Comparison of ENCODE assay signal across 20 mouse cellular contexts in genomic region chr1:105770685-105771084, GRCm38 (mm10). TPM values are rescaled to one million over a fixed set of nuclear protein-coding genes. Genes with fewer than 3 reads are reported as not detected.
DNase-seq lines count a peak whose midpoint lies in the region; ATAC-seq and TF ChIP-seq lines count a peak whose summit lies in the region.
"Had no signal": no experiment of that assay in that cellular context is flagged by ENCODE, and none has a peak within 500 bp of the region (broad histone marks: within the 10 kb centered on the region; RNA-seq: fewer than 3 reads in every experiment).

No protein-coding gene starts in this region.

- no peak overlapping the region for H3K4me2 ChIP-seq in lung, embryonic 16.5 days (ENCODE audit: low read depth, low read length)
- H3K4me2 ChIP-seq: embryonic facial prominence, embryonic 12.5 days; forebrain, embryonic 13.5 days; forebrain, embryonic 15.5 days had no signal

- no peak for DNase-seq in lung, postnatal 14 days
- DNase-seq in NIH3T3 (ENCODE audit: low read depth): peak; percentile 39
- no peak for DNase-seq in thymus, postnatal 14 days
- DNase-seq: adrenal gland, adult 8-10 months; adrenal gland, postnatal 14 days; adrenal gland, postnatal 36 days; cerebellum, adult 11-12 months; cerebellum, adult 2 months; cerebellum, adult 9-10 months; cerebellum, postnatal 10 days; cerebellum, postnatal 25 days; forebrain, postnatal 0 days had no signal

- TF ChIP-seq CTCF in small intestine, adult 2 months (IDR thresholded peaks at IDR 0.05; ENCODE audit: extremely low read depth, insufficient read length, insufficient replicate concordance, low read depth, low read length): no peak

- no peaks in the 10 kb centered on the region for H3K36me3 ChIP-seq in lung, embryonic 16.5 days (ENCODE audit: control insufficient read depth, insufficient read depth, low read length)
- H3K36me3 ChIP-seq in small intestine, adult 2 months (ENCODE audit: control insufficient read depth, insufficient read depth, low read length): no peaks in the 10 kb centered on the region
- H3K36me3 ChIP-seq: embryonic facial prominence, embryonic 10.5 days; embryonic facial prominence, embryonic 12.5 days; forebrain, embryonic 15.5 days had no signal

- 0 out of 2 replicates have a peak, but pooled peaks cover 2% of the 10 kb centered on the region for H3K4me1 ChIP-seq in lung, embryonic 16.5 days (replicated peaks; ENCODE audit: control insufficient read depth, insufficient read depth, low read length)
- peaks cover 3% of the 10 kb centered on the region; the same call in 1 of the 2 replicates for H3K4me1 ChIP-seq in small intestine, adult 2 months (ENCODE audit: control insufficient read depth, insufficient read depth, insufficient read length, low read length)
- H3K4me1 ChIP-seq: embryonic facial prominence, embryonic 10.5 days; embryonic facial prominence, embryonic 12.5 days; forebrain, embryonic 13.5 days; forebrain, embryonic 15.5 days had no signal

- H3K4me3 ChIP-seq in lung, embryonic 16.5 days (ENCODE audit: low read length): no peak overlapping the region
- H3K4me3 ChIP-seq in small intestine, adult 2 months (ENCODE audit: low read depth, low read length): no peak overlapping the region
- H3K4me3 ChIP-seq: embryonic facial prominence, embryonic 10.5 days; embryonic facial prominence, embryonic 12.5 days; forebrain, embryonic 13.5 days; forebrain, embryonic 15.5 days had no signal

- no peaks in the 10 kb centered on the region for H3K27me3 ChIP-seq in lung, embryonic 16.5 days (ENCODE audit: control insufficient read depth, insufficient read depth, low read depth, low read length)
- H3K27me3 ChIP-seq in small intestine, adult 2 months (ENCODE audit: control insufficient read depth, insufficient read depth, low read length): no peaks in the 10 kb centered on the region
- H3K27me3 ChIP-seq: embryonic facial prominence, embryonic 12.5 days; forebrain, embryonic 13.5 days; forebrain, embryonic 15.5 days; Patski had no signal

- WGBS in lung, embryonic 16.5 days: 50% methylated on average over 2 of the region's 2 CpGs
- 37% methylated on average over 2 of the region's 2 CpGs for WGBS in small intestine, adult 2 months

- TF ChIP-seq POLR2A in small intestine, adult 2 months (IDR thresholded peaks at IDR 0.05; ENCODE audit: low read depth, low read length): no peak

- H3K27ac ChIP-seq in lung, embryonic 16.5 days (ENCODE audit: low read length): no peak overlapping the region
- H3K27ac ChIP-seq in small intestine, adult 2 months (ENCODE audit: insufficient read depth, low read depth, low read length): peak overlapping the region; percentile 36; the same call in 1 of the 2 replicates
- H3K27ac ChIP-seq: embryonic facial prominence, embryonic 10.5 days; embryonic facial prominence, embryonic 12.5 days; forebrain, embryonic 13.5 days; forebrain, embryonic 15.5 days had no signal

- no peaks in the 10 kb centered on the region for H3K9me3 ChIP-seq in lung, embryonic 16.5 days (ENCODE audit: control insufficient read depth, low read length)
- H3K9me3 ChIP-seq: embryonic facial prominence, embryonic 10.5 days; embryonic facial prominence, embryonic 12.5 days; forebrain, embryonic 13.5 days; forebrain, embryonic 15.5 days had no signal

- H3K9ac ChIP-seq in lung, embryonic 16.5 days (ENCODE audit: low read length): no peak overlapping the region
- H3K9ac ChIP-seq: embryonic facial prominence, embryonic 12.5 days; forebrain, embryonic 13.5 days; forebrain, embryonic 15.5 days; forebrain, postnatal 0 days had no signal

- peak; percentile 76; the same call in 1 of the 2 replicates for ATAC-seq in lung, embryonic 16.5 days (ENCODE audit: low read depth)
- ATAC-seq: activated CD4-positive, CD25-positive, alpha-beta regulatory T cell, adult 4 months; forebrain, embryonic 13.5 days; forebrain, embryonic 15.5 days; forebrain, postnatal 0 days; Patski had no signal

RNA-seq across cellular contexts. Expression of gene Tnfrsf11a, which starts 9.8 kb away (rescaled TPM):
- 1.4 and 1.8 TPM in 2 replicates for polyA plus RNA-seq in lung, embryonic 16.5 days (2015; fragmentation: Nextera tagmentation; extraction: Ambion mirVana)
- 26.8 and 47.7 TPM in 2 replicates for polyA plus RNA-seq in small intestine, adult 2 months (2012; rRNA removed)
